Mouse (Mus musculus): ENCODE measurements around the gene Piwil4.
"Not testable (repeated sequence)": the region's sequence is repeated elsewhere in the genome, so short reads cannot be mapped to it uniquely, and the experiment has no call there.

The Piwil4 gene

DNA sequence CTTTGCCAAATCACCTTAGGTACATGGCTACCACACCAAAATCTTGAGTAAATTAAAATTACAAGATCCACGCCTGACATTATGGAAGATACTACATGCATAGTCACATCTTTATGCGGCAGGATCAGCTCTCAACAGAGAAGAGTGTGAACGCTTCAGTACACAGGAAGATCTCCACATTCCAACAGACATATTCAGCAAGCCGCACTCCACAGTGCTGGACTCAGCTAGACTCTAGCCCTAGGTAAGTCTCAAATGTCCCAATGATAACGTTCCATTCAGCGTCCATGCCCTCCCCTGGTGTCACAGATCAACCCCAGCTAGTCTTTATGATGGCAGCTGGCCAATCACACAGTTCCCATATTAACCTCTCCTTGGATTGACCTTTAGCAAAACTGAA lies 14.5 kb downstream of the Piwil4 start:
- DNase-seq (ENCODE audit: low spot score): no peak

DNA sequence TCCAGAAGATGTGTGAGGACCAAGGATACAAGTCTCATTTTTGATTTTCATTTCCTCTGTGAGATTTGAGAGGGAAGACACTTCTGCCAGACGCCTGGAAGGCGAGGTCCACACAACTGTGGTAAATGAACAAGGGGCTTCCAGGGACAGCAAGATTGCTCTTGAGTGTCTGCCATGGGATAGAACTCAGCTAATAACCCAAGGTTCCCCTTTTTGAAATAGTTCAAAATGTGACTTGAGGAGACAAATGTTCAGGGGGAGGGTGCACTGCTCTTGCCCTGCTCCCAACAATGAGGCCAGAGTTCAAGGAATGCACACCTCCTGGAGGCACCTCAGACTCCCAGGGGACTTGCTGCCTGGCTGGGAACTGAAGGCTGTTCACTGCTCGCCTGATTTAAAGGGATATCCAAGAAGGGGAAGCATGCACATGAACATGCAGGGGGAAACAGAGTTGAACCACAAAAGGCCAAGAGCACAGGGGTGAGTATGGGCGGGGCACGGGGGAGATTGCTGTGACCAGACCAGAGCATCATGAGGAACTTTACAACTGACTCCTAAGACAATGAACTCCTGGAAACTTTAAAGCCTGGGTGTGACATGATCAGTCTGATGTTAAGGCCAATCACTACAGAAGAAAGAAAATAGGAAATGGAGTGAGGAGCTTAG lies 15.6 kb downstream of the Piwil4 start:
- no peak for DNase-seq (ENCODE audit: low spot score)

DNA sequence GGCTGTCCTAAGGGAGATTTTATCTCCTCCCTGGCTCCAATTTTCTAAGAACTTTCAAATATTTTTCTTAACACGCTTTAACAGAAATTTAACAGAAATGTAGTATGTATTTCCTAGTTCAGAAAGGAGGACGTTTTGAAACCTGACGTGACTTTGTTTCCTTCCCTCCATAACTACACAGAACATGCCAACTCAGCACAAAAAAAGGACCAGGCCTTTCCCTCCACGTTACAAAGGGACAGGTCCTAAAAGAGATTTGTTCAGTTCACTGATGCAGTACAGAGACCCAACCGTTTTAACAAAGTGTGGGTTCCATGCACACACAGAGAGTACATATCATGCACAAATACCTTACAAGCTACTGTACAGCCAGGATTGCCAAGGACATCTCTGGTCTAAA lies 18.9 kb downstream of the Piwil4 start:
- DNase-seq (ENCODE audit: low spot score): no peak

DNA sequence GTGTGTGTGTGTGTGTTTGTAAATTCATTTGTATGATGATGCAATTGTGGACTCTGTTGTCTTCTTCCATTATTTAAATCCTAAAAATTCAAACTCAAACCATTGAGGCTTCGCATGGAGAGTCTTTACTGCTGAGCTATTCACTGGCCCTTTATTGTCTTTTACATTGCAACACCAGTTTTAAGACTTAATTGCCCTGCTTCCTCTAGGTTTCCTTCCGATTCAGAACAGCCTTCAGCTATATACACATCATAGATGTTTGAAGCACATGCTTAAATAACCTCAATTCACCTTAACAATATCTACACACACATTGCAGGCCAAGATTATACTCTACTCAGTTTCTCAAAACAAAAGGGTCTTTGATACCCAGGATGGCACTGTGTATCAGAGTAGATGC lies 20.1 kb downstream of the Piwil4 start:
- no peak for DNase-seq (ENCODE audit: low spot score)

DNA sequence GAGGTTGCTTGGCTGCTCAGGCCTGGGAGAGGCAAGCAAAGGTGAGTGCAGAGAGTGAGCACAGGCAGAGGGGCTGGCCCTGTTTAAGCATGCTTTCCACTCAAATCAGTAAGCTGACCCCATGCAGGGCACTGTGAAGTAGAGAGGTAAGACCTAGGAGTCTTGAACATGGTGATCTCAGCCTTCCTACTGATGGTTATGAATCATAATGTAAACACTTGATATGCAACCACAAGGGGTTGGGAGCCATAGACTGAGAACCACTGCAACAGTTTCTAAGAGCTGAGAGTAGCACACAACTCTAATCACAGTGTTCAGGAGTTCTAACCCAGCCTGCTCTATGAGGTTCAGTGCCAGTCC lies 22.2 kb downstream of the Piwil4 start:
- DNase-seq (ENCODE audit: low spot score): no peak

DNA sequence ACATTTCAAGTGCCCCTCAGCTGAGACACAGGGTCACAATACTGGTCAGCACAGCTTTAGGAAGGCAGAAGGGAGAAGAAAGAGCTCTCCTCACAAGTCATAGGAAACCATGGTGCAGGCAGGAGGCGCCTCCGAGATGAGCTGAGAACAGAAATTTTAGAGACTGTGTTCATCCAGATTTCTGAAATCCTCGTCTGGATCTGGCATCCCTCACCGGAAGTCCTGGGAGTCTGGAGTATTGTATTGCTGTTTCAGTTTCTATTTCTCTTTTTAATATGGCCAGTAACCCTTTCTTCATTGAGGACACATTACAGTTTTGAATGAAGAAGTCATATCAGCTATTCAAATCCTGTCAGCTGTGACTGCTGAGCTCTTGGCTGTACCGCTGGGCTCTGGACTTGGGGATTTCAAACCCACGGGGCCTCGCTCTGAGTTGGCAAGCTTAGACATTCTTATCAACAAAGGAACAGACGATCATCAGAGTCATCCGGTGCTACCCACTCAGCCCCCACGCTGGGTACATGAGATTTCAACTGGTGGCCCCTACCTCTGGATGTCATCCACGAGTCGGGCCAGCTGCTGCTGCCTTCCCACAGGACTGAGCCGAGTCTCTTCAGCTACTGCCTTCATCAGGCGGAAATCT lies 22.7 kb downstream of the Piwil4 start:
- DNase-seq (ENCODE audit: low spot score): no peak

DNA sequence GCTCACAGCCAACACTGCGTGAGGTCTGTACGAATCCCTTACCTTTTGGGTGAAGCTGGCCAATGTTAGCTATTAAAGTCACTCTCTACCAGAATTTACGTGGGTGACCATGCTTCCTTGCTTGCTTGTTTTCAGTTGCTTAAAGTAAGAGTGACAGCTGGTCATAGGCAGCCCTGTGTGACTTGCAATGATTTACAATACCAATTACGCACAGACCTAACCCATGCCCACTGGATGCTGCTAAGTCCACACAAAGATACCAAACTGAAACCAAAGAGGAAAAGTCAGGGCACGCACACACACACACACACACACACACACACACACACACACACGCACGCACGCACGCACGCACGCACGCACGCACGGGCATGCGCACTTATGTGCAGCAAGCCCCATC lies 25.3 kb downstream of the Piwil4 start:
- DNase-seq (ENCODE audit: low spot score): no peak

DNA sequence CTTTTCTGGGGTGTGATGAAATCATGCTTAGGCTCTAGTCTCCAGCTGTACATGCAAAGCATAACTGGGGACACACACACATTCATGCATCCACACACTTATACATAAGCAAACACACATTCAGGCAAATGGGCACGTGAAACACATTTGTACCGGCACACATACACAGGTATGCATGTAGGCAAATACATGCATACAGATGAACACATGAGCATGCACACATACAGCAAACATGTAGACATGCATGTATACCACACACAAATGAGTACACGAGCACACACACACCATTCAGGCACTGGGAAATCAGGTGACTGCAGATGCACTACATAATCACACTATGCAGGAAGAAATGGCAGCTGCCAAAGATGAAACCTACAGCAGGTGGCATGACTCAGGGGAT lies 29.6 kb downstream of the Piwil4 start:
- no peak for DNase-seq (ENCODE audit: low spot score)

DNA sequence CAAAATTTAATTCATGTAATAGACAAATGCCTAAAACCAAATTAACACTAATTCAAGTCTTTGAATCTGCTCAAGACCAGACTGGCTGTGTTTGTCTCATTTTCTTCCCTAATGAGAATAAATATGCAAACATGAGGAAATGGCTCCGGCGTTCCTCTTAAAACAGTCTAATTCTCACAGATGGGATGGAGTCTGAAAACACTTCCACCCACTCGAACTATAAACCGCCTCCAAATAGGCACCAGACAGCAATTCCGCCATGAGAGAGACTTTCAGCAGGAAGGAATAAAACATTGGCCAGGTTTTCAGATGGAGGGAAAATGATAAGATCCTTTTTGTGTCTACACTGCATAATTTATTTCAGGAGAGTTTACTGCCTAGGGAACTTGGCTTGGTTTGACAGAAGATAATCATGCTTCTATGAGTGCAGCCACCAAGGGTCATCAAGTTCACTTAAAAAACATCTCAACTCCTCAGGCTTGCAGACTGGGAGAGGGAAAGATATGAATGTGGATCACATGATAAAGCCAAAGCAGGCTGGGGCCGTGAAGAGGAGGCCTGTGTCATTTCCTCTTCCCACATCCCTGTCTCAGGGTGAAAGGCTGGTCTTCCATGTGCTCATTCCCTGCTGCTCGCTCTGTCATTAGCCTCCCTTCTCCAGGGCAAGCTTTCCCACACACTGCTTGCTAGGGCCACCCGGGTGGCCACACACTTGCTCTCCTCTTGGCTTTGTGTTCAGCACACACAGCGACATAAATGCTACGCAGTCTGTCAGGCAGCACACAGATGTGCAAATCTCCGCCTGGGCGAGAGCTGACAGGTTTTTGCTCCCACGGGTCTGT lies 35.0 kb downstream of the Piwil4 start:
- DNase-seq (ENCODE audit: low spot score): no peak

DNA sequence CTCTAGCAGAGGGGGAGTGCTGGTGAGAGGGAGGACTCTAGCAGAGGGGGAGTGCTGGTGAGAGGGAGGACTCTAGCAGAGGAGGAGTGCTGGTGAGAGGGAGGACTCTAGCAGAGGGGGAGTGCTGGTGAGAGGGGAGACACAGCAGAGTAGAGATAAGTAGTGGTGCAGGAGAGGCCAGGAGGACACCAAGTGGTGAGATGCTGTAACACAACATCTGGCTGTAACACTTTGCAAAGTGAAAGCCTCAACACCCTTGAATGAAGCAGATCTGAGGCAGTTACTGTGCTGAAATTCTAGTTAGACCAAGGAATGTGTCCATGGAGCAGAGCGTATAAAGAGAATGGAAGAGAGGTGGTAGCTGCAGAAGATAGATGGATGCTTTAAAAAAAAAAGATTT lies 39.7 kb downstream of the Piwil4 start:
- DNase-seq (ENCODE audit: low spot score): not testable (repeated sequence)

DNA sequence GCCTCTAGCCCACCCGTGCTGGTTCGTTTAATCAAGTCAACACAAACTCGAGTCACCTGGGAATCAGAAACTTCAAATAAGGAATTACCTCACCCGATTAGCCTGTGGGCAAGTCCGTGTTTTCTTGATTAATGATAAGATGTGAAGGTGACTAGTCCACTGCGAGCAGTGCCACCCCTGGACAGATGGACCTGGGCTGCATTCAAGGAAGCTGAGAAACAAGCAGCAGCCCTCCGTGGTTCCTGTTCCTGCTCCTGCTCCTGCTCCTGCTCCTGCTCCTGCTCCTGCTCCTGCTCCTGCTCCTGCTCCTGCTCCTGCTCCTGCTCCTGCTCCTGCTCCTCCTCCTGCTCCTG lies 41.3 kb downstream of the Piwil4 start:
- no peak for DNase-seq (ENCODE audit: low spot score)

DNA sequence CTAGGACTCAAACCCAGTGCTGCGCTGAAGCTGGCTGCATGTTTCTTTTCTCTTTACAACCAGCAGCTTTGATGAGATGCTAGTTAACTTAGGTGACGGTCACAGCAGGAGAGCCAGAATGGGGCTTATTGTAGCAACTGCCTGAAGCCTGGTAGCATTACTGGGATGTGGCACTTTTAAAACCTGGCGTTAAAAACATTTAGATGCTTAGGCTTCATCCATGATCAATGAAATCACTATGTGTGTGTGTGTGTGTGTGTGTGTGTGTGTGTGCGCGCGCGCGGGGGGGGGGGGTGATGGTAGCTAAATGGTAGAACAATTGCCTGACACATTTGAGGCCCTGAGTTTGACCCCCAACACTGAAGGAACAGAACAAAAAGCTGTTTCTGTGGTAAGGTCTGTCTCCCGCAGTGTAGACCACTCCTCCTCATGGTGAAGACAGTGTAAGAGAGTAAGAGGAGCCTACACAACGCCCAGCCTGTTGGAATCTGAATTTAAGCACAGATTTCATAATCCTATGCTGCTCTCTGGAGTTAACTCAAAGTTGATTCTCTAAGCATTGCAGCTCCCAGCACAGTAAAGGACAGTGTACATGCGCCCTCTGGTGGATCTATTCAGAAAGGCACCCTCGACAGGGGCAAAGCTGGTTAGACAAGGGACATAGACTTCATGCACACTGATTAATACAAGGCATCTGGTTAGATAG lies 41.8 kb downstream of the Piwil4 start:
- DNase-seq (ENCODE audit: low spot score): peak; percentile 90

DNA sequence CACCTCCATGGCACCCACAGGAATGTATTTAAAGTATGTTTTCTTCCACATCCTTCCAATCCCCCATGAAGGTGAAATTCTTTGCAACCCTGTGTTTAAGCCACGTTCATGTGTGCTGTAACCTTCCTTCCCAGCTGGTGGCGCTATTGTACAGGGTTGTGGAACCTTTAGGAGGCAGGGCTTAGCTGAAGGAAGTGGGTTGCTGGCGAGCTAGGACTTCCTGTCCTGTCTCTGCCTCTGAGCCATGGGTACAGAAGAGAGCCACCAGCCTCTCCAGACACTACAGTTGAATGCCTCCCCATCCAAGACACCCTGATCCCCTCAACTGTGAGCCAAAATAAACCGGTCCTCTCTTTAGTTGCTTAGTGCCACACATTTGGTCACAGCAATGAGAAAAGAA lies 42.6 kb downstream of the Piwil4 start:
- no peak for DNase-seq (ENCODE audit: low spot score)

DNA sequence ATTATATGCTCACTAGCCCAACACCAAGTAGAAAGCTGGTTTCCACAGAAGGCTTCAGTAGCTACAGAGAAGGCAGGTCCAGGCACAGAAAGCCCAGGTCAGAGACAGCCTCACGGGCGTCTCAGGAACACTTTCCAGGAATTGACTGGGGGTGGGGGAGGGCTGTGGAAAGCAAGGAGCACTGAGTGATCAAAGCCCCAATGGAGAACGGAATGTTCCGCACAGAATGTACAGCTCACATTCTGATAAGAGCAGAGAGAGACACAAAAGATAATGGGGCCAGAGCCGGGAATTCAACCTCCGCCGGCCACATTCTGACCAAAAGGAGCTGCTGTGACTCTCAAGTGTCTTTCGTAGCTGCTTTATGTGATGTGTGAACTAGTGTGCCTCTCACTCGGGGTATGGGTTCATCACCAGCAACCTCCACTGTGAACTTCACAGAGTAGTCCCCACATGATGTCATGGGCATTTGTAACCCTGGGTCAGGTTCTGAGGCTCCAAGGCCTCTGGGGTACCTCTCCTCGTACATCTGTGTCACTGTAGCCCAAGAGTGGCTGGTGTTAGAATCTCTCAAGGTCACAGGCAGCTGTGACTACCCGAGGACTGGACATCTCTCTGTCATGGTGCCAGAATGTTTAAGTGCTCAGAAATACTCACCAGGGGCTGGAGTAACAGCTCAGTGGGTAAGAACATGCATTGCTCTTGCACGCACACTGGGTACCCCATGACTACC lies 51.0 kb downstream of the Piwil4 start:
- DNase-seq (ENCODE audit: low spot score): no peak

DNA sequence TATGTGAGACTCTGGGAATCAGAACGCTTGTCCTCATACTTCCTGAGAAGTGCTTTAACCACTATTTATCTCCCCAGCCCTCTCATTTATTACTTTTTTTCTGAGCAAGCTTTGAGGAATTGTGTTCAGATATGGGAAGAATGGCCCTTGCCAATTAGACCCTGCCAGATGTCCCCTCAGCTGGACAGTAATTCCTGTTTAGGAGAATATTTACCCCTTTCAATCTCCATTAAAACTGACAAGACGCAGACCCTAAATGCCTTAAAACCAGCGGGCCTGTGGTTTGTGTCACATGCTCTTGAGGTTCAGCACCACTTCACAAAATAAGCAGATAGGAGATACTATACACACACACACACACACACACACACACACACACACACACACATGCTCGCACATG lies 56.2 kb downstream of the Piwil4 start:
- no peak for DNase-seq (ENCODE audit: low spot score)

DNA sequence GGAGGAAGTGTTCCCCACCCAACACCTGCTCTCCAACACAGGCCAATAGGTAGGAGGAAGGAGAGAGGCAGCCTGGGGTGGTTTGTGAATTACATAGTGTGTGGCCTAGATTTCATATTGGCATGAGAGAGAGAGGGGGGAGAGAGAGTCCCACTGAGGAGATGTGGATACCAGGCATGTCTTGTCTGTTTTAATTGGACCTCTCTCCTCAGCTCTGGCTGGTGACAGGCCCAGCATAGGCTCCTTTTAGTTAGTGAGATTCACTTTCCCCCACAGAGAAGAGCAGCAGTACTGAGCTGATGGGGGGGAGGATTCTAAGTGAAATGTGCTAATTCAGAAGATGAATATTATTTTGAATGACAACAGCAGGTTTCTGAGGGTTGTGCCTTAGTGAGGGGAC lies 57.8 kb downstream of the Piwil4 start:
- no peak for DNase-seq (ENCODE audit: low spot score)

DNA sequence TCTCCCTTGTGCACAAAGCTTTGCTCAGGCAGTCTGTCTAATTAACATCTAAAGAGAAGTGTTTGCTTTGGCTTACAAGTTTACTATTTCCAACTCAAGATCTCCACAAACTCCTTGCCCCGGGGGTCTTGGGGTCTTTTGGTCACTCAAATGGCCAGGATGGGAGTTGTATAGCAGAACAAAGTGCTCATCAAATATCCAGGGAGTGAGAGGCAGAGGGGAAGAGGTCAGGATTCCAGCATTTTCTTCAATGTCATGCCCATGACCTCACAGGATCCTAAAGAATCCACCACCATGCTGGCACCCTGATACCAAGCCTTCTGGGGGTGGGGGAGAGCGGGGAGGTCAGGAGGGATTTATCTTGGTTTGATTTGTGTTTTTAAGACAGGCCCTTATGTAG lies 59.9 kb downstream of the Piwil4 start:
- DNase-seq (ENCODE audit: low spot score): no peak

DNA sequence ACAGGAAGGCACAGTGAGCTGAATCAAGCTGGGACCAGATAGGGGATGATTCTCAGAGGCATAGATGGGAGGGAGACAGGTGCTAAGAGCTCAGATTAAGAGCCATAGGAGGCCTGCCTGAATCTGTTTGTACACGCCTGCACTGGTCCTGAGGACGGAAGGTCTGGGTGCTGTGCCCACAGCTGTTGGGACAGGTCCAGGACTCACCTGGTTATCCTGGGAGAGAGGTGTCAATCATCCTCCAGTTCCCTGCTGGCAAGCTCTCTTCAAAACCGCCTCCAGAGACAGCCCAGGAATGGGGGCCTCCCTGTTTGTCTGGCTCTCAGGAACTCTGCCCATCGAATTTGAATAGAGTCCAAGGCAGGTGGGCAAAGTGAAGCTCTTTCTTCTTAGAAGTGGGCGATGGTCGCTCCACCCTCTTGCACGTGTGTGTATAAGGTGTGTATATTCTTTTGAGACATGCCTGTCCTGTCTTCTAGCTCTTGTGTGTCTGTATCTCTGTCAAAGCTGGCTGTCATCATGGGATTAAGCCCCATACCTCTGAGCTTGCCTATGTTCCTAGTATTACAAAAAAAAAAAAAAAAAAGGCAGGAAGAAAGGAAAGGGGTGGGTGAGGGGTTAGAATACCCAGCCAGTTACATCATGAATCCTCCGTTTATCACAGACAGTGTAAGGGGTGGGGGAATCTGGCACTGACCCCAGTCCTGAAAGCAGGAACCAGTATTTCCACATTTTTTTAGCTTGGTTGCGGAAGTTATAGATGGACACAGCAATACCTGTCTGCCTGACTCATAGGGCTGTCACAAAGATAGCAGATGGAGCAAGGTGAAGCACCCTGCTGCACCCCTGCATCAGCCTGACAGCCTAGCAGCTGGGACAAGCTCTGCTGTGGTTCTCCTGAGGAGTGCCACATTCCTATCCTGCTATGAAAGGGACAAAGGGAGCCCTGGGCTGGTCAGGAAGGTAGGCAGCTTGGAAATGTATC lies 64.5 kb downstream of the Piwil4 start:
- no peak for DNase-seq (ENCODE audit: low spot score)

DNA sequence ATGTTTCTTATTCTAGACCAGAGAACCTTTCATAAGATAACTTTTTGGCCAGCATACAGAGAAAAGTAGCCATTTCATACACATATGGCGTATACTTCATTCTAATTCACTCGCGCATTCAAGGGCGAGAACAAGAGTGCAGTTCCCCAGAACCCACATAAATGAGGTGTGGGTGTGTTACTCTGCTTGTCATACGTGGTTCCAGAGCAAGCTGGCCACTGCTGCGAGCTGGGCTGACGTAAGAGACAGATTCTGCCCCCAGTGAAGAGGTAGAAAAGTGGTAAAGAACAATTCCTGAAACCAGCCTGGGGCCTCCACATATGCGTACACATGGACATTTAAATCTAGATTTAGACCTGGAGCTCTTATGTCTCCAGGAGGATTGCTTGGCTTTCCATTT lies 66.0 kb downstream of the Piwil4 start:
- DNase-seq (ENCODE audit: low spot score): no peak

DNA sequence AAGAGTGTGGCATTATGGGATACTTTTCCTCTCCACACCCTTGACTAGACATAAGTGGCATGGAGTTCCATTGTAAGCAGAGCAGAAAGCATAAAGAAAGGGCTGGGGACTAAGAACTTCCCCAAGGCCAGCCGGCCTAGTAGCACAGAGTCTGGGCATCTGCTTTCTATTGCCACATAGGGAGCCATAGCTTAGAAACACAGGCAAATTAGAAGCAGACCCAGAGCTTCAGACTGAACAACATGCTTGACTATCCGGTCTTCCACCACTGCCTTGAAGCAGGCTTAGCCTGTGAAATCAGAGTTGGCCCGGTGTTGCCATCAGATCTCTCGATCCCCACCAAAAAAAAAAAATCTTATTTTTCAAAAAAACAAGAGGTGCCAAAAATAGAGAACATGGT lies 67.4 kb downstream of the Piwil4 start:
- no peak for DNase-seq (ENCODE audit: low spot score)

DNA sequence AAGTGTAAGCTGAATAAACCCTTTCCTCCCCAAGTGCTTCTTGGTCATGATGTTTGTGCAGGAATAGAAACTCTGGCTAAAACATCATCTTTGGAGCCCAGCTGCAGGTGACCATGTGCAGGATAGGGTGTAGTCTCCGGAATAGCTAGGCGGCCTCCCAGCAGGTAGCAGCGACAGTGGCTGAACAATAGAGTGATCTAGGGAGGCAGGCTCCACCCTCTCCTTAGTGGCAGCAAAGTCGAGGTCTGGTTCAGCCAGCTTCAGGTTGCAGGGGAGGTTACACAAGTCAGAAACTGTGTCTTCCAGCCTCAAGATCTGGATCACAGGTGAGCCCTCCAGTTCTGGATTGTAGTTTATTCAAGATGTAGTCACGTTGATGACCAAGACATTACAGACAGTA lies 68.6 kb downstream of the Piwil4 start:
- DNase-seq (ENCODE audit: low spot score): not testable (repeated sequence)
